Mouse (Mus musculus) forebrain, postnatal 0 days (tissue): Measurements from ENCODE around the gene Golga2. TPM values are rescaled to one million over a fixed set of nuclear protein-coding genes. Genes with fewer than 3 reads are reported as not detected.

Experiments used
- ATAC-seq: fragments of 200-750 bp; cut with Nextera tagmentation; 2 replicates; pipeline ENCODE4 v1.8.0; 2017; ENCODE audit warnings: mild to moderate bottlenecking, moderate library complexity
- DNase-seq: peaks from one replicate; pipeline ENCODE4 v3.0.0-alpha.2; 2015
- H3K27ac ChIP-seq: fragments of 300-500 bp; sonication (generic); 2 replicates; pipeline ENCODE4 v1.5.1; 2014; ENCODE audit warnings: low read depth, mild to moderate bottlenecking, antibody characterized with exemption, low read length, moderate library complexity, mixed read lengths
- H3K27me3 ChIP-seq: fragments of 300-500 bp; sonication (generic); 2 replicates; pipeline ENCODE4 v1.6.1; 2014; ENCODE audit warnings: mild to moderate bottlenecking, low read length, mixed read lengths; ENCODE audit not compliant: insufficient read depth
- H3K36me3 ChIP-seq: fragments of 300-500 bp; sonication (generic); 2 replicates; pipeline ENCODE4 v1.6.1; 2014; ENCODE audit warnings: mild to moderate bottlenecking, moderate library complexity; ENCODE audit not compliant: insufficient read depth
- H3K4me1 ChIP-seq: fragments of 300-500 bp; sonication (generic); 2 replicates; pipeline ENCODE4 v1.6.1; 2014; ENCODE audit warnings: antibody characterized with exemption; ENCODE audit not compliant: insufficient read depth
- H3K4me2 ChIP-seq: fragments of 300-500 bp; sonication (generic); 2 replicates; pipeline ENCODE4 v1.6.1; 2014; ENCODE audit warnings: low read depth, mild to moderate bottlenecking, moderate library complexity
- H3K4me3 ChIP-seq: fragments of 300-500 bp; sonication (generic); 2 replicates; pipeline ENCODE4 v1.5.1; 2014; ENCODE audit warnings: low read depth, low read length, mixed read lengths
- H3K9ac ChIP-seq: fragments of 300-500 bp; sonication (generic); 2 replicates; pipeline ENCODE4 v1.6.1; 2014; ENCODE audit warnings: mild to moderate bottlenecking
- H3K9me3 ChIP-seq: fragments of 300-500 bp; sonication (generic); 2 replicates; pipeline ENCODE4 v1.6.1; 2016; ENCODE audit warnings: low read length
- CTCF ChIP-seq: sonication (generic); IDR thresholded peaks from 2 replicates; pipeline ENCODE4 v1.5.1; 2016; ENCODE audit warnings: antibody characterized with exemption, control low read depth, low read depth
- WGBS: fragments of 180-500 bp; shearing (Covaris S2); extraction: QIAGEN DNeasy Blood & Tissue Kit; methylation state at CpG from one replicate; pipeline ENCODE4 v1.1.7; 2014; 5-methylcytosine and 5-hydroxymethylcytosine counted together
- polyA plus RNA-seq: library from polyadenylated mRNA; unstranded; fragments of >200 nt; fragmentation: Nextera tagmentation; extraction: Ambion mirVana; gene quantifications from 2 replicates; pipeline ENCODE4 v1.2.1, GENCODE M21; 2015
- total RNA-seq: library from RNA; depleted of rRNA; stranded (reverse); fragments of >200 nt; gene quantifications from 2 replicates; pipeline ENCODE4 v1.2.3, GENCODE M21; 2014

The Golga2 gene
- total and polyA plus RNA-seq, 2 experiments from 2014 or later, result 22.1 to 64.4 TPM

- Histone ChIP-seq H3K27me3 (no peaks in the 10 kb centered on the region), H3K4me1 (no peaks in the 10 kb centered on the region), H3K9ac (no peak overlapping the region), H3K9me3 (no peaks in the 10 kb centered on the region), H3K36me3 (peaks cover 40% of the 10 kb centered on the region), H3K27ac (no peak overlapping the region), H3K4me3 (no peak overlapping the region), H3K4me2 (no peak overlapping the region)
- DNase-seq, result no peak
- 89% methylated on average over 5 of the region's 5 CpGs for WGBS
- no peak for TF ChIP-seq CTCF
- ATAC-seq, result no peak
Measured at GRCm38 (mm10) chr2:32332159-32332558, 45.0 kb downstream of the Golga2 start.

- TF ChIP-seq CTCF, result no peak
- H3K27ac ChIP-seq, result no peak overlapping the region
- H3K36me3 ChIP-seq, result peaks cover 62% of the 10 kb centered on the region
- no peaks in the 10 kb centered on the region for H3K4me1 ChIP-seq
- no peak for DNase-seq
- ATAC-seq, result no peak
- H3K4me3 ChIP-seq, result no peak overlapping the region
- no peaks in the 10 kb centered on the region for H3K27me3 ChIP-seq
- no peaks in the 10 kb centered on the region for H3K9me3 ChIP-seq
- no peak overlapping the region for H3K4me2 ChIP-seq
- no peak overlapping the region for H3K9ac ChIP-seq
- WGBS, result 53% methylated on average over 15 of the region's 15 CpGs
Measured at GRCm38 (mm10) chr2:32335888-32336287, 48.7 kb downstream of the Golga2 start.

- Histone ChIP-seq H3K9ac (no peak overlapping the region), H3K27ac (no peak overlapping the region), H3K4me3 (no peak overlapping the region), H3K9me3 (no peaks in the 10 kb centered on the region), H3K27me3 (no peaks in the 10 kb centered on the region), H3K4me2 (no peak overlapping the region), H3K36me3 (peaks cover 45% of the 10 kb centered on the region), H3K4me1 (no peaks in the 10 kb centered on the region; the same call in 1 of the 2 replicates)
- ATAC-seq, result no peak
- TF ChIP-seq CTCF, result no peak
- WGBS, result 43% methylated on average over 26 of the region's 26 CpGs
- no peak for DNase-seq
Measured at GRCm38 (mm10) chr2:32339912-32340642, 52.9 kb downstream of the Golga2 start.

GRCm38 (mm10) chr2:32340836-32341633 is 53.9 kb downstream of the Golga2 start:
- Histone ChIP-seq H3K4me1 (no peaks in the 10 kb centered on the region; the same call in 1 of the 2 replicates), H3K9ac (no peak overlapping the region), H3K36me3 (peaks cover 36% of the 10 kb centered on the region), H3K9me3 (no peaks in the 10 kb centered on the region), H3K27ac (no peak overlapping the region), H3K4me2 (no peak overlapping the region), H3K27me3 (no peaks in the 10 kb centered on the region), H3K4me3 (no peak overlapping the region)
- WGBS, result 80% methylated on average over 13 of the region's 13 CpGs
- no peak for TF ChIP-seq CTCF
- ATAC-seq (no peak), DNase-seq (no peak)

- peaks cover 30% of the 10 kb centered on the region for H3K36me3 ChIP-seq
- no peaks in the 10 kb centered on the region for H3K27me3 ChIP-seq
- 85% methylated on average over 4 of the region's 4 CpGs for WGBS
- no peak for TF ChIP-seq CTCF
- no peak overlapping the region for H3K4me2 ChIP-seq
- H3K4me3 ChIP-seq, result no peak overlapping the region
- no peak overlapping the region for H3K9ac ChIP-seq
- DNase-seq, result no peak
- no peaks in the 10 kb centered on the region for H3K9me3 ChIP-seq
- no peak for ATAC-seq
- no peaks in the 10 kb centered on the region; the same call in 1 of the 2 replicates for H3K4me1 ChIP-seq
- no peak overlapping the region for H3K27ac ChIP-seq
Measured at GRCm38 (mm10) chr2:32341634-32341939, 54.4 kb downstream of the Golga2 start.

GRCm38 (mm10) chr2:32342039-32342438 is 54.9 kb downstream of the Golga2 start:
- peaks cover 26% of the 10 kb centered on the region for H3K36me3 ChIP-seq

More at GRCm38 (mm10) chr2:32342039-32342438, 54.9 kb downstream of the Golga2 start:
- DNase-seq (no peak), ATAC-seq (no peak)
- 93% methylated on average over 4 of the region's 4 CpGs for WGBS
- no peaks in the 10 kb centered on the region for H3K27me3 ChIP-seq
- no peaks in the 10 kb centered on the region for H3K9me3 ChIP-seq
- H3K27ac ChIP-seq, result no peak overlapping the region
- no peaks in the 10 kb centered on the region; the same call in 1 of the 2 replicates for H3K4me1 ChIP-seq
- H3K9ac ChIP-seq, result no peak overlapping the region; the same call in 1 of the 2 replicates
- H3K4me2 ChIP-seq, result no peak overlapping the region
- TF ChIP-seq CTCF, result no peak
- no peak overlapping the region for H3K4me3 ChIP-seq
